Mouse (Mus musculus) midbrain, embryonic 16.5 days (tissue): ENCODE results near the gene Ifi204. TPM values are rescaled to one million over a fixed set of nuclear protein-coding genes. Genes with fewer than 3 reads are reported as not detected.
"Not testable (repeated sequence)": the region's sequence is repeated elsewhere in the genome, so short reads cannot be mapped to it uniquely, and the experiment has no call there.

Experiments
- ATAC-seq: fragments of 200-750 bp; cut with Nextera tagmentation; 2 replicates; pipeline ENCODE4 v1.8.0; 2017; ENCODE audit warnings: moderate TSS enrichment
- H3K27ac ChIP-seq: fragments of 300-500 bp; sonication (generic); 2 replicates; pipeline ENCODE4 v1.5.1; 2014; ENCODE audit warnings: mild to moderate bottlenecking, low read length, mixed read lengths
- H3K27me3 ChIP-seq: fragments of 300-500 bp; sonication (generic); 2 replicates; pipeline ENCODE4 v1.6.1; 2014; ENCODE audit warnings: low read depth, low read length, mixed read lengths; ENCODE audit not compliant: control insufficient read depth, insufficient read depth
- H3K36me3 ChIP-seq: fragments of 300-500 bp; sonication (generic); 2 replicates; pipeline ENCODE4 v1.6.1; 2014; ENCODE audit warnings: mild to moderate bottlenecking, low read length, moderate library complexity, mixed read lengths; ENCODE audit not compliant: control insufficient read depth, insufficient read depth
- H3K4me1 ChIP-seq: fragments of 300-500 bp; sonication (generic); 2 replicates; pipeline ENCODE4 v1.6.1; 2014; ENCODE audit warnings: mild to moderate bottlenecking, low read length, mixed read lengths; ENCODE audit not compliant: control insufficient read depth, insufficient read depth
- H3K4me2 ChIP-seq: fragments of 300-500 bp; sonication (generic); 2 replicates; pipeline ENCODE4 v1.6.1; 2014; ENCODE audit warnings: mild to moderate bottlenecking, low read length, mixed read lengths
- H3K4me3 ChIP-seq: fragments of 300-500 bp; sonication (generic); 2 replicates; pipeline ENCODE4 v1.5.1; 2014; ENCODE audit warnings: low read depth, mild to moderate bottlenecking, low read length, moderate library complexity, mixed read lengths
- H3K9ac ChIP-seq: fragments of 300-500 bp; sonication (generic); 2 replicates; pipeline ENCODE4 v1.6.1; 2014; ENCODE audit warnings: low read depth, low read length, mixed read lengths
- H3K9me3 ChIP-seq: fragments of 300-500 bp; sonication (generic); replicated peaks from 2 replicates; pipeline ENCODE4 v1.6.1; 2014; ENCODE audit warnings: mild to moderate bottlenecking, low read length, mixed read lengths; ENCODE audit not compliant: control insufficient read depth, poor library complexity, severe bottlenecking
- WGBS: fragments of 180-500 bp; shearing (Covaris S2); extraction: QIAGEN DNeasy Blood & Tissue Kit; methylation state at CpG from one replicate; pipeline ENCODE4 v1.1.7; 2014; 5-methylcytosine and 5-hydroxymethylcytosine counted together
- polyA plus RNA-seq: library from polyadenylated mRNA; unstranded; fragments of >200 nt; fragmentation: Nextera tagmentation; extraction: Ambion mirVana; gene quantifications from 2 replicates; pipeline ENCODE4 v1.2.1, GENCODE M21; 2015

Gene Ifi204
- 0.13 and 0.50 TPM in 2 replicates for polyA plus RNA-seq

GRCm38 (mm10) chr1:173766848-173767617 lies at the start of gene Ifi204:
Gene Ifi204 (minus strand): TSS chr1:173766943.
- H3K4me3 ChIP-seq, H3K4me1 ChIP-seq, H3K9ac ChIP-seq, H3K36me3 ChIP-seq, H3K4me2 ChIP-seq, H3K27me3 ChIP-seq, H3K27ac ChIP-seq, ATAC-seq, H3K9me3 ChIP-seq: not testable (repeated sequence)
- WGBS: 90% methylated on average over 5 of the region's 5 CpGs

- H3K27me3 ChIP-seq, H3K9me3 ChIP-seq, H3K4me1 ChIP-seq, ATAC-seq, H3K27ac ChIP-seq, H3K4me2 ChIP-seq, H3K9ac ChIP-seq, H3K4me3 ChIP-seq, H3K36me3 ChIP-seq: not testable (repeated sequence)
- 89% methylated on average over 2 of the region's 2 CpGs for WGBS
Measured at GRCm38 (mm10) chr1:173809294-173809693, 42.6 kb upstream of the Ifi204 start.

GRCm38 (mm10) chr1:173802689-173803281 lies 36.0 kb upstream of the Ifi204 start:
- not testable (repeated sequence) for H3K36me3 ChIP-seq, H3K4me3 ChIP-seq, ATAC-seq, H3K27me3 ChIP-seq, H3K9ac ChIP-seq, H3K4me1 ChIP-seq, H3K27ac ChIP-seq, H3K4me2 ChIP-seq, H3K9me3 ChIP-seq
- WGBS: 57% methylated on average over 2 of the region's 2 CpGs

GRCm38 (mm10) chr1:173802207-173802606 lies 35.5 kb upstream of the Ifi204 start:
- H3K9ac ChIP-seq, H3K9me3 ChIP-seq, H3K4me1 ChIP-seq, H3K27ac ChIP-seq, H3K36me3 ChIP-seq, H3K4me2 ChIP-seq, H3K4me3 ChIP-seq, ATAC-seq, H3K27me3 ChIP-seq: not testable (repeated sequence)
- 74% methylated on average over 3 of the region's 3 CpGs for WGBS

- H3K36me3 ChIP-seq, H3K4me2 ChIP-seq, H3K9me3 ChIP-seq, H3K27ac ChIP-seq, ATAC-seq, H3K27me3 ChIP-seq, H3K4me1 ChIP-seq, H3K4me3 ChIP-seq, H3K9ac ChIP-seq: not testable (repeated sequence)
- 90% methylated on average over 2 of the region's 2 CpGs for WGBS
Measured at GRCm38 (mm10) chr1:173801791-173802190, 35.0 kb upstream of the Ifi204 start.

- H3K4me1 ChIP-seq, H3K27me3 ChIP-seq, H3K9ac ChIP-seq, H3K27ac ChIP-seq, H3K36me3 ChIP-seq, H3K4me2 ChIP-seq, H3K9me3 ChIP-seq, H3K4me3 ChIP-seq, ATAC-seq: not testable (repeated sequence)
- WGBS: 81% methylated on average over 2 of the region's 3 CpGs
Measured at GRCm38 (mm10) chr1:173773457-173773856, 6.7 kb upstream of the Ifi204 start.

- not testable (repeated sequence) for H3K27me3 ChIP-seq, H3K4me2 ChIP-seq, ATAC-seq, H3K27ac ChIP-seq, H3K4me1 ChIP-seq, H3K36me3 ChIP-seq, H3K9me3 ChIP-seq, H3K9ac ChIP-seq, H3K4me3 ChIP-seq
- 97% methylated on average over 4 of the region's 5 CpGs for WGBS
Measured at GRCm38 (mm10) chr1:173760032-173760431, 6.7 kb downstream of the Ifi204 start.

- no peaks in the 10 kb centered on the region for H3K27me3 ChIP-seq
- no peak overlapping the region for H3K4me3 ChIP-seq
- 86% methylated on average over 1 of the region's 1 CpGs for WGBS
- no peak overlapping the region for H3K27ac ChIP-seq
- H3K36me3 ChIP-seq: no peaks in the 10 kb centered on the region
- H3K4me2 ChIP-seq: no peak overlapping the region
- H3K4me1 ChIP-seq: no peaks in the 10 kb centered on the region
- ATAC-seq: no peak
- no peaks in the 10 kb centered on the region for H3K9me3 ChIP-seq
- H3K9ac ChIP-seq: no peak overlapping the region
Measured at GRCm38 (mm10) chr1:173742262-173742661, 24.5 kb downstream of the Ifi204 start.

GRCm38 (mm10) chr1:173741656-173742055 lies 25.1 kb downstream of the Ifi204 start, which contains the start of gene Ifi207:
Gene Ifi207 (minus strand): TSS chr1:173741747.
- H3K9me3 ChIP-seq: no peaks in the 10 kb centered on the region
- no peaks in the 10 kb centered on the region for H3K36me3 ChIP-seq
- no peaks in the 10 kb centered on the region for H3K27me3 ChIP-seq
- no peak within 1 kb of the TSS for H3K4me2 ChIP-seq
- no peak within 1 kb of the TSS for H3K9ac ChIP-seq
- no peaks in the 10 kb centered on the region for H3K4me1 ChIP-seq
- H3K4me3 ChIP-seq: no peak within 1 kb of the TSS
- H3K27ac ChIP-seq: no peak within 1 kb of the TSS
- WGBS: 83% methylated on average over 4 of the region's 4 CpGs
- ATAC-seq: no peak
